Mouse (Mus musculus): ENCODE data around the gene Cep290.

GRCm38 (mm10) chr10:100508170-100508569, 20.8 kb downstream of the Cep290 start:
- TF ChIP-seq POLR2A (IDR thresholded peaks at IDR 0.05; ENCODE audit: low read depth, low read length) (no peak), EP300 (IDR thresholded peaks at IDR 0.05; ENCODE audit: low read length) (no peak)
